9 mouse cellular contexts compared by ENCODE assay signal in the genomic region with DNA sequence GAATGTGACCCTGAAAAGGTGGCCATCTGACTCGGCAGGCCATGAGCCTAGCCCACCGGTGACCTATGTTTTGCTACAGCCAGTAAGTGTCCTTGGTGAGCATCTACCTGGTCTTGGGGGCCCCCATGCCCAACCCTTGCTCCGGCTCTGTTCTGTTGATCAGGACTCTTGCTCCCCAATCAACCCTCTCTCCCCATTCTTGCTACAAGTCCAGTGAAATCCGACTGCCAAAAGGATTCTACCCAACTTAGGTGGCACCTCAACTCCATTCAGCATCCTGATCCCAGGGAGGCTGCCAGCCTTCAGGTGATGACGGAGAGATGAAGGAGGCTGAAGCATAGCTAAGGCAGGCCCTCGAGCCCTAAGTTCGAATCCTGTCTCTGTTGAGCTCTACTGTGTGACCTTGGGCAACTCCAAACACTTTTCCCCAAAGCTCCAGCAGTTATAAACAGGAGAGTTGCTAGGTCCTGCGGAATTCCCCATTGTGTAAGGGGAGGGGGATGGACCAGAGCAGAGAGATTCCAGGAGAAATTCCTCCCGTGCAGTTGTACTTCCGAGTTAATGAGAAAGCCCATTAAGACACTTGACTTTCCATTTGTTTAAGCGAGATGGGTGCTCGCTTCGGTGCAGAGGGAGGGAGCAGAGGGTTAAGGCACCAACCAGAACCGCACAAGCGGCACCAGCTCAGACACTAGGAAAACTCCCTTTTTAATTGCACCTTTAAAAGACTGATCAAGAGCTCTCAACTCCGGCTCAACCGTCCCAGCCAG. TPM values are rescaled to one million over a fixed set of nuclear protein-coding genes. Genes with fewer than 3 reads are reported as not detected.
DNase-seq lines count a peak whose midpoint lies in the region; ATAC-seq and TF ChIP-seq lines count a peak whose summit lies in the region.
"Had no signal": no experiment of that assay in that cellular context is flagged by ENCODE, and none has a peak within 500 bp of the region (broad histone marks: within the 10 kb centered on the region; RNA-seq: fewer than 3 reads in every experiment).

No protein-coding gene starts in this region.

- H3K9me3 ChIP-seq in heart, postnatal 0 days (replicated peaks; ENCODE audit: control insufficient read depth, low read length): no peaks in the 10 kb centered on the region
- H3K9me3 ChIP-seq in midbrain, embryonic 15.5 days: no peaks in the 10 kb centered on the region
- H3K9me3 ChIP-seq: stomach, embryonic 15.5 days had no signal

- no peak for ATAC-seq in heart, postnatal 0 days (ENCODE audit: insufficient read depth, low read depth)
- no peak for ATAC-seq in midbrain, embryonic 15.5 days (replicated peaks)
- ATAC-seq in megakaryocyte progenitor cell, adult 5-6 weeks (replicated peaks; ENCODE audit: poor library complexity): no peak

- no peak for TF ChIP-seq EP300 in heart, postnatal 0 days (IDR thresholded peaks at IDR 0.05; ENCODE audit: low read depth)

- peaks cover 27% of the 10 kb centered on the region; the same call in 1 of the 2 replicates for H3K4me1 ChIP-seq in heart, postnatal 0 days (ENCODE audit: control insufficient read depth, insufficient read depth)
- H3K4me1 ChIP-seq in midbrain, embryonic 15.5 days: peaks cover 47% of the 10 kb centered on the region

- TF ChIP-seq CTCF in heart, postnatal 0 days (IDR thresholded peaks at IDR 0.05; ENCODE audit: low read depth): no peak

- peak; percentile 11 for DNase-seq in kidney, postnatal 10 days
- DNase-seq in kidney, adult 9 months: no peak
- peak; percentile 22 to 50 for DNase-seq in cerebellum, postnatal 10 days
- no peak for DNase-seq in heart, postnatal 0 days (ENCODE audit: low spot score)
- no peak for DNase-seq in retina, postnatal 1 day
- no peak for DNase-seq in frontal cortex, adult 2 months (ENCODE audit: extremely low spot score in 1 of 2, low spot score in 1 of 2)

- H3K9ac ChIP-seq in heart, postnatal 0 days (replicated peaks; ENCODE audit: low read depth, low read length): no peak overlapping the region
- H3K9ac ChIP-seq in midbrain, embryonic 15.5 days: no peak overlapping the region
- H3K9ac ChIP-seq: stomach, embryonic 15.5 days had no signal

- H3K27me3 ChIP-seq in heart, postnatal 0 days (ENCODE audit: control insufficient read depth, insufficient read depth, low read length): no peaks in the 10 kb centered on the region; the same call in 1 of the 2 replicates
- peaks cover 42% of the 10 kb centered on the region for H3K27me3 ChIP-seq in midbrain, embryonic 15.5 days (replicated peaks)

- peak overlapping the region; percentile 73 for H3K4me3 ChIP-seq in heart, postnatal 0 days (ENCODE audit: low read depth, low read length)
- H3K4me3 ChIP-seq in midbrain, embryonic 15.5 days: no peak overlapping the region; the same call in 1 of the 2 replicates

- H3K27ac ChIP-seq in heart, postnatal 0 days (ENCODE audit: low read depth): no peak overlapping the region
- H3K27ac ChIP-seq in midbrain, embryonic 15.5 days: no peak overlapping the region
- H3K27ac ChIP-seq: stomach, embryonic 15.5 days had no signal

- no peaks in the 10 kb centered on the region for H3K36me3 ChIP-seq in heart, postnatal 0 days (replicated peaks; ENCODE audit: control insufficient read depth, insufficient read depth, low read length)
- no peaks in the 10 kb centered on the region for H3K36me3 ChIP-seq in midbrain, embryonic 15.5 days (replicated peaks)
- H3K36me3 ChIP-seq: stomach, embryonic 15.5 days had no signal

- WGBS in heart, postnatal 0 days: 56% methylated on average over 17 of the region's 17 CpGs
- 43% methylated on average over 17 of the region's 17 CpGs for WGBS in midbrain, embryonic 15.5 days

- peak overlapping the region; percentile 83 for H3K4me2 ChIP-seq in heart, postnatal 0 days (ENCODE audit: low read depth, low read length)
- H3K4me2 ChIP-seq in midbrain, embryonic 15.5 days: peak overlapping the region; percentile 96

RNA-seq across cellular contexts. Expression of a gene that starts 3.3 kb away (rescaled TPM):
- 50.5 and 63.2 TPM in 2 replicates for total RNA-seq in heart, postnatal 0 days (2014; rRNA removed; ENCODE audit: low replicate concordance)
- 4.9 and 5.0 TPM in 2 replicates for polyA plus RNA-seq in heart, postnatal 0 days (2015; fragmentation: Nextera tagmentation; extraction: Ambion mirVana)
- polyA plus RNA-seq in midbrain, embryonic 15.5 days (2015; fragmentation: Nextera tagmentation; extraction: Ambion mirVana): 2.8 and 2.9 TPM in 2 replicates
- total RNA-seq in megakaryocyte progenitor cell, adult 5-6 weeks (2015): not detected in 2 replicates
- not detected in 2 replicates for total RNA-seq in megakaryocyte progenitor cell, adult 5-6 weeks (2017)
- polyA plus RNA-seq in frontal cortex, adult 2 months (2012; rRNA removed): 7.2 and 7.4 TPM in 2 replicates

Comparison
In these comparisons a context has a peak if more than half of its experiments do, and no peak if none do; other contexts are left out.
1. DNase-seq: peak in kidney, postnatal 10 days (single experiment) and cerebellum, postnatal 10 days (2 of 2); none in kidney, adult 9 months (single experiment), heart, postnatal 0 days (single experiment), retina, postnatal 1 day (single experiment) and frontal cortex, adult 2 months (0 of 2).